Mouse (Mus musculus) cerebellum, adult 2 months (tissue): ENCODE results near the gene Dock2. TPM values are rescaled to one million over a fixed set of nuclear protein-coding genes. Genes with fewer than 3 reads are reported as not detected.

ENCODE experiments used
- DNase-seq, 2 experiments: peaks; one replicate each; pipeline ENCODE4 v3.0.0; 2021
- H3K27ac ChIP-seq: fragments of 200-500 bp; 2 replicates; pipeline ENCODE4 v1.5.1; 2012; ENCODE audit warnings: low read length, control low read depth, inconsistent platforms; ENCODE audit not compliant: insufficient read depth
- H3K27me3 ChIP-seq: fragments of 200-500 bp; 2 replicates; pipeline ENCODE4 v1.6.1; 2012; ENCODE audit warnings: inconsistent platforms, mild to moderate bottlenecking, low read length, moderate library complexity; ENCODE audit not compliant: control insufficient read depth, insufficient read depth
- H3K4me1 ChIP-seq: fragments of 200-500 bp; 2 replicates; pipeline ENCODE4 v1.6.1; 2011; ENCODE audit warnings: low read length; ENCODE audit not compliant: control insufficient read depth, insufficient read depth
- H3K4me3 ChIP-seq: fragments of 200-500 bp; replicated peaks from 2 replicates; pipeline ENCODE3; 2011; ENCODE audit warnings: mild to moderate bottlenecking, low read depth, low read length, control low read depth; ENCODE audit not compliant: insufficient read depth
- CTCF ChIP-seq: fragments of 200-500 bp; IDR thresholded peaks from 2 replicates; pipeline ENCODE4 v1.5.1; 2011; ENCODE audit warnings: low read depth, mild to moderate bottlenecking, control low read depth, low read length, moderate library complexity, borderline replicate concordance; ENCODE audit not compliant: insufficient read depth
- POLR2A ChIP-seq: fragments of 200-500 bp; IDR thresholded peaks from 2 replicates; pipeline ENCODE4 v1.6.1; 2011; ENCODE audit warnings: low read length, control low read depth, borderline replicate concordance; ENCODE audit not compliant: insufficient read depth
- WGBS: fragments of 180-500 bp; shearing (Covaris S2); methylation state at CpG from one replicate; pipeline ENCODE4 v1.1.7; 2018; 5-methylcytosine and 5-hydroxymethylcytosine counted together
- polyA plus RNA-seq: library from polyadenylated mRNA; depleted of rRNA; stranded (reverse); fragments of >200 nt; gene quantifications from 2 replicates; pipeline ENCODE4 v1.2.3, GENCODE M21; 2012

The Dock2 gene
- polyA plus RNA-seq, 1 experiment, result 0.69 TPM

- WGBS, result 24% methylated on average over 2 of the region's 2 CpGs
- TF ChIP-seq POLR2A (no peak), CTCF (no peak)
- H3K27me3 ChIP-seq, result no peaks in the 10 kb centered on the region
- H3K4me3 ChIP-seq, result no peak overlapping the region
- DNase-seq, result no peak
- no peak overlapping the region for H3K27ac ChIP-seq
- no peaks in the 10 kb centered on the region for H3K4me1 ChIP-seq
Measured at GRCm38 (mm10) chr11:34774636-34775035, 9.1 kb downstream of the Dock2 start.

DNA sequence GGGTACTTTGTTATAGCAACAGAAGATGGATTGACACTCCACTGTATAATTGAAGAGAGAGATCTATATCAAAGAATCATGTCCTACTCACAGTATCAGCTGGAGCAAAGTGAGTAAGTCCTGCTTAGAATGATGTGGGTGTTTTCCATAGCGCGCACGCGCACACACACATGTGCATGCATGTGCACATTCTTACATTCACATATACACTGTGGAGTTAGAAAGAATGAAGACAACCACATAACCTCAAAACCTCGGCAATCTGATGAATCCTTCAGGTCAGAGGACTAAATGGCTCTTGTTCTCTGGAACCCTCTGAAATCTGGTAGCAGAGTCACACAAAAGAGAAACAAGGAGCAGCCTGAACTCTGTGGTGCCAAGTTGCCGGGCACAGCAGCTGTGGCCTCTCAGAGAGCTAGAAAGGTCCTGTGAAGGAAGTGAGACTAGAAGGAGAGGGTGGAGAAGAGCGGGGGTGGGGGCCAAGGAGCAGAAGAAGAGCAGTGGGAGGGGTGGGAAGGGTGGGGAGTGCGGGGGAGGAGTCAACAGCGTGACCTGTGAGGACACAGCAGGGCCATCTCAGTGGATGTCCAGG lies 10.3 kb downstream of the Dock2 start:
- H3K4me3 ChIP-seq, result no peak overlapping the region
- H3K27ac ChIP-seq, result no peak overlapping the region
- 91% methylated on average over 9 of the region's 9 CpGs for WGBS
- H3K27me3 ChIP-seq, result no peaks in the 10 kb centered on the region
- DNase-seq, result no peak
- H3K4me1 ChIP-seq, result no peaks in the 10 kb centered on the region
- no peak for TF ChIP-seq POLR2A
- no peak for TF ChIP-seq CTCF

- no peak overlapping the region for H3K4me3 ChIP-seq
- TF ChIP-seq POLR2A (no peak), CTCF (no peak)
- H3K27ac ChIP-seq, result no peak overlapping the region
- H3K4me1 ChIP-seq, result no peaks in the 10 kb centered on the region
- 51% methylated on average over 12 of the region's 12 CpGs for WGBS
- DNase-seq, result no peak
- no peaks in the 10 kb centered on the region for H3K27me3 ChIP-seq
Measured at GRCm38 (mm10) chr11:34771221-34771986, 12.3 kb downstream of the Dock2 start.

DNA sequence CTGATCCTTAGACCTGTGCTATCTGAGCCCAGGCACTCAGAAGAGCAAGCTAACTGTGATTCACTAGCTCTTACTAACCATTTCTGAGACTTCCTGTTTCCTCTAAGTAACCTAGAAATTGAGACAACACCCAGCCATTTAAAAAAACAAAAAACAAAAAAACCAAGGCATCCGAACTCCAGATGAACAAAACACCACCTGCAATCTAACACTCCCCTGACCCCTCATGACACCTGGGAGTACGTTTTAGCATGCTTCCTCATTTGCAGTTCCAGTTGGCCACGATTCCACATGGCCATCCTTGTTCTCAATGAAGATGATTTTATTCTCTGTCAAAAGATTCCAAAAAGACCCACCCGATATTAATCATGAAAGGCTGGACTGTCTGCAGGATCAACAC lies 13.0 kb downstream of the Dock2 start:
- Histone ChIP-seq H3K27me3 (no peaks in the 10 kb centered on the region), H3K27ac (no peak overlapping the region), H3K4me3 (no peak overlapping the region), H3K4me1 (no peaks in the 10 kb centered on the region)
- TF ChIP-seq POLR2A, result no peak
- TF ChIP-seq CTCF, result no peak
- DNase-seq, result no peak
- 70% methylated on average over 4 of the region's 4 CpGs for WGBS

GRCm38 (mm10) chr11:34769946-34770345 lies 13.7 kb downstream of the Dock2 start:
- no peak overlapping the region for H3K27ac ChIP-seq
- H3K4me3 ChIP-seq, result no peak overlapping the region
- 80% methylated on average over 8 of the region's 8 CpGs for WGBS
- no peak for DNase-seq
- no peaks in the 10 kb centered on the region for H3K27me3 ChIP-seq
- TF ChIP-seq CTCF, result no peak
- no peak for TF ChIP-seq POLR2A
- H3K4me1 ChIP-seq, result no peaks in the 10 kb centered on the region

GRCm38 (mm10) chr11:34769396-34769795 lies 14.3 kb downstream of the Dock2 start:
- 66% methylated on average over 2 of the region's 2 CpGs for WGBS
- TF ChIP-seq CTCF (no peak), POLR2A (no peak)
- H3K4me1 ChIP-seq, result no peaks in the 10 kb centered on the region
- H3K27ac ChIP-seq, result no peak overlapping the region
- no peaks in the 10 kb centered on the region for H3K27me3 ChIP-seq
- peak in 1 of 2 experiments; percentile 12 for DNase-seq
- H3K4me3 ChIP-seq, result no peak overlapping the region

GRCm38 (mm10) chr11:34763739-34764361 lies 19.8 kb downstream of the Dock2 start:
- 76% methylated on average over 5 of the region's 5 CpGs for WGBS
- TF ChIP-seq POLR2A (no peak), CTCF (no peak)
- Histone ChIP-seq H3K4me3 (no peak overlapping the region), H3K27ac (no peak overlapping the region), H3K4me1 (no peaks in the 10 kb centered on the region), H3K27me3 (no peaks in the 10 kb centered on the region; the same call in 1 of the 2 replicates)
- no peak for DNase-seq

DNA sequence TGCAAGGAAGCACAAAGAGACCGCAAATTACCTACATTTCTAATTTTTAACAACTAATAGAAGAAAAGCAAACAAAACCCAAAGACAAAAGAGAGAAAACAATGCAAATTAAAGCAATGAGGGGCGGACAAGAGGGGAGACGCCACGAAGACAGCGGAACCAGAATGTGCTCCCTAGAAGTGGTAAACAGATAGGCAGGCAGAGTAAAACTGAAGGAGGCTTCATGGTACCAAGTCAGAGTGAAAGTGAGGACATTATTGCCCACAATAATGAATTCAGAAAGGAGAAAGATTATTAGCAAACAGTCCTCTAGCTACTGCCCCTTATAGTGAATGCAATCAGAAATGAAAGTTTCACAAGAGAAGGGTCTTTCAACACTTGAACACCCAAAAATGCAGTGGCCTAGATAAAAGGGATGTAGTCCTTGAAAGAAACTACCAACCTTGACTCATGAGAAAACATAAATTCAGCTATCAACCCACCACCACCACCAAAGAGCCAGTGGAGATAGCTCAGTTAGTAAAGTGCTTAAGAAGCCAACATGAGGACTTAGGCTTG lies 21.0 kb downstream of the Dock2 start:
- no peak for DNase-seq
- Histone ChIP-seq H3K27me3 (no peaks in the 10 kb centered on the region; the same call in 1 of the 2 replicates), H3K4me3 (no peak overlapping the region), H3K4me1 (no peaks in the 10 kb centered on the region), H3K27ac (no peak overlapping the region)
- WGBS, result 88% methylated on average over 5 of the region's 5 CpGs
- no peak for TF ChIP-seq POLR2A
- no peak for TF ChIP-seq CTCF
